Mouse (Mus musculus): Measurements from ENCODE around the gene Mzf1.
"Not testable (repeated sequence)": the region's sequence is repeated elsewhere in the genome, so short reads cannot be mapped to it uniquely, and the experiment has no call there.

Mzf1 gene

GRCm38 (mm10) chr7:13054287-13055010, at the start of gene Mzf1:
Gene Mzf1 (minus strand): TSS chr7:13054764.
- DNase-seq = peak; percentile 97

- DNase-seq = no peak
Observed at GRCm38 (mm10) chr7:13095073-13095472, 40.5 kb upstream of the Mzf1 start, which contains the start of gene Vmn1r85. Gene Vmn1r85 (minus strand): TSS chr7:13095173.

- no peak for DNase-seq
Observed at GRCm38 (mm10) chr7:13072293-13072692, 17.7 kb upstream of the Mzf1 start.

GRCm38 (mm10) chr7:13063399-13063798, 8.8 kb upstream of the Mzf1 start:
- DNase-seq = not testable (repeated sequence)

GRCm38 (mm10) chr7:13059536-13059935, 5.0 kb upstream of the Mzf1 start:
- no peak for DNase-seq

GRCm38 (mm10) chr7:13056913-13057700, 2.5 kb upstream of the Mzf1 start:
- no peak for DNase-seq

GRCm38 (mm10) chr7:13053961-13054286, 640 bp downstream of the Mzf1 start:
- no peak for DNase-seq

GRCm38 (mm10) chr7:13053501-13053900, 1.1 kb downstream of the Mzf1 start:
- DNase-seq = no peak

GRCm38 (mm10) chr7:13053001-13053400, 1.6 kb downstream of the Mzf1 start:
- DNase-seq = no peak

- DNase-seq = peak; percentile 88
Observed at GRCm38 (mm10) chr7:13046084-13046483, 8.5 kb downstream of the Mzf1 start.

- DNase-seq = no peak
Observed at GRCm38 (mm10) chr7:13044254-13044625, 10.3 kb downstream of the Mzf1 start.

- no peak for DNase-seq
Observed at GRCm38 (mm10) chr7:13043445-13044253, 10.9 kb downstream of the Mzf1 start.

- no peak for DNase-seq
Observed at GRCm38 (mm10) chr7:13043120-13043444, 11.5 kb downstream of the Mzf1 start.

GRCm38 (mm10) chr7:13042511-13042910, 12.1 kb downstream of the Mzf1 start:
- no peak for DNase-seq

GRCm38 (mm10) chr7:13041256-13041655, 13.3 kb downstream of the Mzf1 start:
- DNase-seq = no peak

- no peak for DNase-seq
Observed at GRCm38 (mm10) chr7:13039181-13039580, 15.4 kb downstream of the Mzf1 start.

- peak; percentile 70 for DNase-seq
Observed at GRCm38 (mm10) chr7:13038621-13039169, 15.9 kb downstream of the Mzf1 start.

- peak; percentile 98 for DNase-seq
Observed at GRCm38 (mm10) chr7:13037901-13038555, 16.5 kb downstream of the Mzf1 start, which contains the start of gene Ube2m. Gene Ube2m (minus strand): TSS chr7:13038275.

- no peak for DNase-seq
Observed at GRCm38 (mm10) chr7:13037366-13037765, 17.2 kb downstream of the Mzf1 start.

GRCm38 (mm10) chr7:13036806-13037205, 17.8 kb downstream of the Mzf1 start:
- DNase-seq = no peak

GRCm38 (mm10) chr7:13035211-13035855, 19.2 kb downstream of the Mzf1 start:
- DNase-seq = no peak
